Mouse (Mus musculus) ovary, postnatal 14 days (tissue): ENCODE data around the gene Rgl3.
A peak's percentile ranks its signal among the peaks of the same experiment; 100 is the strongest.

ENCODE experiments used
- DNase-seq: peaks from one replicate; pipeline ENCODE4 v3.0.0; 2022; ENCODE audit warnings: low spot score

Rgl3 gene

DNA sequence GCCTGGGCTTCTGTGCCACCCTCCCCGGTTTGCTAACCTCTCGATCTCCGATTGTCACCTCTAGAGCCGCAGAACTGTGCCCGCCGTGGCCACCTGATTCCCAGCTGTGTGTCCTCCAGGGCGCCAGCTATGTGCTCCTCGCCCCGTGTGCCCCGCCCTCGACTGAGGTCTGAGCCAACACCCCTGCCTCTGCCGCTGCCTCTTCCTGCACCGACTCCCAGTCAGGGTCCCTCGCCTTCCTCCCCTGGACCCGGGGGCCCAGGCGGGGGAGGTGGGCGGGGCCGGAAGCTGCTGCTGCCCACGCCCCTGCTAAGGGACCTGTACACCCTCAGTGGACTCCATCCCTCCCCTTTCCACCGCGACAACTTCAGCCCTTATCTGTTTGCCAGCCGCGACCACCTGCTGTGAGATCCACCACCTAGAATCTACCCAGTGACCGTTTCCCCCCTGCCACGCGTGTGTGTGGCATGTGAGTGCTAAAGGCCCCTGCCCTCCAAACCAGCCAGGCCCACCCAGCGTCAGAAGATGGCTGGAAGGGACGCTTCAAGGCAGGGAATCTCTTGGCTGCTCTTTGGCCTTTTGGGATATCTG is 41.6 kb downstream of the Rgl3 start:
- DNase-seq: no peak

DNA sequence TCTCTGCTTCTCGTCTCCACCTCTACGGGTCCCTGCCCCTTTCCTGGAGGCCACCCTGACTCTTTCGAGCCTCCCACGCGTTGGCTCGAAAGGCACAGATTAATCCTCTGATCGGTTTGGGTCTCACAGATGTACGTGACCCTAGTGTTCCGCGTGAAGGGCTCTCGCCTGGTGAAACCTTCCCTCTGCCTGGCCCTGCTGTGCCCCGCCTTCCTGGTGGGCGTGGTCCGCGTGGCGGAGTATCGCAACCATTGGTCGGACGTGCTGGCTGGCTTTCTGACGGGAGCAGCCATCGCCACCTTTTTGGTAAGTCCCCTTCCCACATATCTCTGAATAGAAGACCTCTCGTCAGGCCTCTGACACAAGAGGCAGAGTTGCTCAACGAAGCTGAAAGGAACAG is 45.0 kb downstream of the Rgl3 start:
- DNase-seq: no peak

GRCm38 (mm10) chr9:21943638-21944037 is 45.6 kb downstream of the Rgl3 start:
- DNase-seq: no peak

DNA sequence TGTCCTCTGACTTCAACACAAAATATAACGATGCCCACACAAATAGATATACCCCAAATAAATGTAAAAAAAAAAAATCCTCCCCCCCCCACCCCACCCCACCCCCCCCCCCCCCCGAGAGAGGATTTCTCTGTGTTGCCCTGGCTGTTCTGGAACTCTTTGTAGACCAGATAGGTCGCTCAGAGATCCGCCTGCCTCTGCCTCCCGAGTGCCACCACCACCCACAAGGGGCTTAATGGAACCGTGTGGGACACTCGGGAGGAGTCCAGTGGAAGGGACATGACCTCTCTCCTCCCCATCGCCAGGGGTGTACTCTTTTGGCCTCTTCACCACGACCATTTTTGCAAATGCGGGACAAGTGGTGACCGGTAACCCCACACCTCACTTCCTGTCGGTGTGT is 46.2 kb downstream of the Rgl3 start:
- no peak for DNase-seq

DNA sequence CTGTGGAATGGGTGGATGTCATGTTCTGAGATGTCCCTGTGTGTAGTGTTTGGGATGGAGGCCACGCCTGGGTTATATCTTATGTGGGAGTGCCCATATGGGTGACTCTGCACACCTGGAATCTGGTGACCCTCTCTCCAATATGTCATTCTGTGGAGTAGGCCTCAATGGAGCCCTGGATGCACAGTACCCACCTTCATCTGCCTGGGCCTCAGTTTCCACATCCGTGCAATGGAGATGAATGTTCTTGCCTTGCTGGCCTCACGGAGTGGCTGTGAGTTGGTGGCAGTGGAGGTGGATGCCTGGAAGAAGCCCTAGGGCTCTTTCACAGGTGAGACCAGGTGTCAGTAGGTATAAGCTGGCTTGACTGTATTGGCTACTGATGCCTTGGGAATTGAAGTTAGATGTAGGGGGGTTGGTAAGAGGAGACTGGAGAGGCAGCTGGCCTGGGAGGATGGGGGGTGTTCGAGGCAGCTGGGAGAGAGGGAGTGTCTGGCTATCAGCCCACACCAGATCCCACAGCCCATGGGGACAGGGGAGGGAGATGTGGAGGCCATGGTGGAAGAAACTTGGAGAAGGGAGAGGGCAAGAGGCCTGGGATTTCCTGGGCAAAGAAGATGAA is 50.9 kb downstream of the Rgl3 start:
- no peak for DNase-seq

GRCm38 (mm10) chr9:21937711-21938175 is 51.5 kb downstream of the Rgl3 start:
- no peak for DNase-seq

- peak; percentile 91 for DNase-seq
These were observed 52.3 kb downstream of the Rgl3 start, which contains the start of gene Plppr2 for GRCm38 (mm10) chr9:21936692-21937570. Gene Plppr2 (plus strand): TSS chr9:21937033.

- no peak for DNase-seq
These were observed 53.6 kb downstream of the Rgl3 start for GRCm38 (mm10) chr9:21935466-21936131.

- no peak for DNase-seq
These were observed 55.2 kb downstream of the Rgl3 start for GRCm38 (mm10) chr9:21934021-21934420.

DNA sequence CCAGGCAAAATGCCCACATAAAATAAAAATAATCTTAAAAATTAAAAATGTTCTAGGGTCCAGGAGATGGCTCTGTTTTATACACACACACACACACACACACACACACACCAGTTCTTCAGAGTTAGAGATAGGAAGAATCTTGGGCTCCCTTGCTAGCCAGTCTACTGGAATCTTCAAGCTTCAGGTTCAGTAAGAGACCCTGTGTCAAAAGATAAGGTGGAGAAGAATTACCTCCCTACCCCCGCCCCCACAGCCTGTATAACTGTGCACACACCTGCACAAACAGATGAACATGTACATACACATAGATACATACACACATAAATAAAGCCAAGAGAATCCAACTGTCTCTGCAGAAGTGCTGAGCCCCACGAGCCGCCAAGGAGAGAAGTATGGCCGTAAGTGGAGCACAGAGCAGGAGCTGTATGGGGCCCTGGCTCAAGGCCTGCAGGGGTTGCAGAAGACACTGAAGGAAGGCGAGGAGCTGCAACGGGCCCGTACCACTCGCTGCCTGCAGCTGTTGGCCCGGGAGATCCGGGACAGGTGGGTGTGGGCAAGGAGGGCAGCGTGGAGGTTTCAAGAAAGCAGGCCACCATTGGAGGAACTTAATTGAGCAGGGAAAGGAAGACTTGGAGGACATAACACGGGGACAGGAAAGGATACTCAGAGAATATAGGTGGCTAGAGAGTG is 56.7 kb downstream of the Rgl3 start:
- DNase-seq: no peak

DNA sequence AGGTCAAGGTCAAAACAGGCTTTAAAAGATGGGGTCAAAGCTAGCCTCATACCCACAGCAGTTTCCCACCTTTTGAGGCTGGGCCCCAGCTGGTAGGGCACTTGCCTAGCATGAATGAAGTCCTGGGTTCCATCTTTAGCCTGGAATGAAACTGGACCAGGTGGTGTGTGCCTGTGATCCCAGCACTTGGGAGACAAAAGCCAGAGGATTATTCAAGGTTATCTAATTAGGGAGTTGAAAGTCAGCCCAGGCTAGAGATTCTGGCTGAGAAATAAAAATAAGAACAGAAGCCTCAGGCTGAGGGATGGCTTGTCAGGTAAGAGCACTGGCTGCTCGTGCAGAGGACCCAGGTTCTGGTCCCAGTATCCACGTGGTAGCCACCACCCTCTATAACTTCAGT is 57.2 kb downstream of the Rgl3 start:
- DNase-seq: no peak

GRCm38 (mm10) chr9:21929208-21929607 is 60.0 kb downstream of the Rgl3 start:
- DNase-seq: no peak

DNA sequence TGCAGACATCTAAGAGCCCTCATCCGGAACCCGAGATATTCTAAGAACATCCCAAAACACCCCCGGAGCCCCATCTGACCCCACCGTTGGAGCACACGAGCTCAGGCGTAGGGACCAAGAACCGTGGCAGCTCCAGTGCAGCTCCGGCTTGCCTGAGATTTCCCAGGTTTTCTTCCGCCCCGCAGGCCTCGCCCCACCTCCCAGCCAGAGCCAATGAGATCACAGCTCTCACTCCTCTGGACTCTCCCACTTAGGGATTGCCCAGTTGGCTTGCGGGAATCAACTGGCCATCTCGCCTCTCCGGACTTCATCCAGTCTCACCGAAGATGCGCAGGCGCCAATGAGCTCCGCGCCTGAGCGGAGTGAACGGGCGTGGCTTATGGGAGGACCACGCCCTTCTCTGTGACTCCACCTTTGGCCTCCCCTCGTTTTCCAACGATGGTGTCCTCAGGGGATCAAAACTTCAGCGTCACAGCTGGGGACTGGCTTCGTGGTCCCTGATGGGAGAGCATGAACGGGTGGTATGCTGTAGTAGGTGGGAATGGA is 62.0 kb downstream of the Rgl3 start, which contains the start of the genes Ccdc159 and Tmem205:
Gene Ccdc159 (plus strand): TSS at position 264 of the 546 bp plus-strand sequence.
Gene Tmem205 (minus strand): TSS at position 349 of the 546 bp plus-strand sequence.
- peak; percentile 79 for DNase-seq

DNA sequence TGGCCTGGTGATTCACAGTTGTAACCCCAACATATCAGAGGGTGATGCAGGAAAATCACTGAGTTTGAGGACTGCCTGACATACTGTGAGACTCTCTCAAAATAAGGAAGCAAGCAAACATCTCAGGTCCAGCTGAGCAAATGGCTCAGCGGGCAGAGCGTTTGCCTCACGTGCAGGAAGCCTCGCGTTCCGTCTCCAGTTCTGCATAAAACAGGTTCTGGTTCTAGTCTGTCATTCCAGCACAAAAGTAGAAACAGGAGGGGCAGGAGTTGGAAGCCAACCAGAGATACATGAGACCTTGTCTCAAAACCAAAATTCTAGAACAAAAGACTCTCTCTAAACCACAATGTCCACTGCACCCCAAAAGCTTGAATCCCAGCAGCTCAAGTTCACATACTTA is 62.5 kb downstream of the Rgl3 start:
- no peak for DNase-seq

GRCm38 (mm10) chr9:21926155-21926554 is 63.1 kb downstream of the Rgl3 start:
- no peak for DNase-seq

DNA sequence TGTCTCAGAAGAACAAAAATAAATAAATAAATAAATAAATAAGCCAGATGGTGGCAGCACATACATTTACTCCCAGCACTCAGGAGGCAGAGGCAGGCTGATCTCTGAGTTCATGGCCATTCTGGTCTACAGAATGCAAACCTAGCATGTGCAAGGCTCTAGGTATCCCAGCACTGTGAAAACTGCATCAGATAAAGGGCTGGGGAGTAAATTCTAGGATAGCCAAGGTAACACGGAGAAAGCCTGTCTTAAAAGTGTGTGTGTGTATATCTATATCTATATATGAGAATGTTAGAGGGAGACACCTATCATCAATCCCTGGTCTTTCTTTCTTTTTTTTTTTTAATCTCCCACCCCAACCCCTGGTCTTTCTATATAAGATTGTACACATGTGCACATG is 63.7 kb downstream of the Rgl3 start:
- no peak for DNase-seq

GRCm38 (mm10) chr9:21925034-21925433 is 64.2 kb downstream of the Rgl3 start:
- no peak for DNase-seq

DNA sequence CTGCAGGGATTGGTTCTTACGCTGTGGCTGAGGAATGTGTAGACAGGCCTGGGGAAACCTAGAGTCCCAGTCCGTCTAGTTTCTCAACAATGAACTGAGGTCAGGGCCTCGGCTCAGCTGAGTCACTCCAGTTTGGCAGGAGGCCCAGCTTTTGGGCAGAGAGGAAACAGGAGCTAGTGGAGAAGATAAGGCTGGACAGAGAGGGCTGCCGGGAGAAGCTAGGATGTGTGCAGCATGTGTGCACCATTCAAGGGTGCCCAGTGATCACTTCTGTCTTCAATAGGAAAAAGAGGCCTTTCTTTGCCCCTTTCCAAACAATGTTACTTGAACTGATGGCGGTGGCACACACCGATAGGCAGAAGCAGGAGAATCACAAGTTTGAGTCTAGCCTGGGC is 65.2 kb downstream of the Rgl3 start:
- DNase-seq: peak; percentile 81

DNA sequence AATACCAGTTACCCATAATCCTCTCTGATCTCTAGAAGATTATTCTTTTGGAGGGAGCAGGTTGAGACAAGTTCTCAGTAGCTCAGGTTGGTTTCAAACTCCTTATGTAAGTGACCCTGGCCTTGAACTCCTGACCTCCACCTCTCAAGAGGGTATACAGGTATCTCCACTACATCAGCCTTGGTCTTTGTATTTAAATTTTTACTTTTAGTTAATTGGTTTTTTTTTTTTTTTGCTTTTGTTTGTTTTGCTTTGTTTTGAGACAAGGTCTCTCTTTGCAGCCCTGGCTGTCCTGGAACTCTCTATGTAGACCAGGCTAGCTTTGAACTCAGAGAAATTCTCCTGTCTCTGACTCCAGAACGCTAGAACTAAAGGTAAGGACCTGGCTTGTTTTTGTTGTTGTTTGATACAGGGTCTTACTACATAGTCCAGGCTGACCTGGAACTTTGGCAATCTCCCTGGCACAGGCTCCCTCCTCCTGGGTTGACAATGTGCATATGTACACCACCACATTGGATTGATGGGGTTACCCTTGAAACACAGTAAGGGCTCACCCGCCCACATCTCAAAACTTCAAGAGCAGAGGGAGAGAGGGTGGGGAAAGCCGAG is 65.7 kb downstream of the Rgl3 start:
- no peak for DNase-seq

GRCm38 (mm10) chr9:21923036-21923435 is 66.2 kb downstream of the Rgl3 start:
- no peak for DNase-seq
